In the genomic region with DNA sequence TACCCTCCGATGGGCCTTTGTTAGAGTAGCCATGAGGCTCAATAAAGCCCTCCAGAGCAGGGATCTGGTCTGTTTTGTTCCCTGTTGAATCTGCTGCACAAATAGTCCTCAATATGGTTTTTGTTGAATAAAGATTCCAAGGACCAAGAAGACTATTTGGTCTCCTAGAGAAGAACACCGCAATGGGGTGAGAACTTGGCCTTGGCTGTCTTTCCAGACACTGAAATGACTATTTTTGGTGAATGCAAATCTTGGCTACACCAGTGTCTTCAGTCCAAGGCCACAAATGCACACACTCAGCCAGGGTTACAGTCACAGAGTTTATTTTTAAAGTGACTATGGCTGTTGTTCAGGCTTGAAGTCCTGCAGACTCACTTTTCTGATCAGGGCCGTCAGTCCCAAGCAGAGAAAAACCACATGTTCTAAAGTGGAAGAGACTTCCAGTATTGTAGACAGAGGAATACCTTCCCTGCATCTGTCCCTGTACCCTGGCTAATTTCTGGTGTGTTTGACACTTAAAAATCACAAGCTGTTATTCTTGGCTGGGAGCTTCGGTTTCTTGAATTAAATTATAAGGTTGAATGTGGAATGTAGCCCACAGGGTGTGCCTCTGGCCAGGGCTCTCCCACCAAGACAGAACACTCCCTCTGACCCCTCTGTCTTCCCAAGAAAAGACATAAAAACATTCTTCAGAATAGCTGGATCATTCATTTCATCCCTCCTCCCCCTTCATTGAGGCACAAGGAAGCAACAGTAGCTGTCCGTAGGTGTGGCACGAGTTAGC, we compare ENCODE assay signal across 16 mouse cellular contexts.
DNase-seq lines count a peak whose midpoint lies in the region; ATAC-seq and TF ChIP-seq lines count a peak whose summit lies in the region.
"Had no signal": no experiment of that assay in that cellular context is flagged by ENCODE, and none has a peak within 500 bp of the region (broad histone marks: within the 10 kb centered on the region; RNA-seq: fewer than 3 reads in every experiment).

No protein-coding gene starts in this region.

- no peak for ATAC-seq in heart, embryonic 11.5 days (replicated peaks; ENCODE audit: insufficient number of reproducible peaks, low FRiP score, low TSS enrichment)
- peak; percentile 35; the same call in 1 of the 2 replicates for ATAC-seq in kidney, embryonic 15.5 days (replicated peaks; ENCODE audit: low FRiP score)
- peak; percentile 52 for ATAC-seq in Patski
- ATAC-seq in intestine, embryonic 15.5 days = 0 out of 2 replicates have a peak, but pooled peaks have one; percentile 34
- ATAC-seq in liver, embryonic 11.5 days (replicated peaks; ENCODE audit: low FRiP score) = no peak
- ATAC-seq: forebrain, embryonic 14.5 days; midbrain, embryonic 16.5 days had no signal

- no peaks in the 10 kb centered on the region for H3K36me3 ChIP-seq in heart, embryonic 11.5 days (ENCODE audit: control insufficient read depth, insufficient read depth, low read length)
- H3K36me3 ChIP-seq in kidney, embryonic 15.5 days = no peaks in the 10 kb centered on the region
- H3K36me3 ChIP-seq in intestine, embryonic 15.5 days = no peaks in the 10 kb centered on the region
- H3K36me3 ChIP-seq in liver, embryonic 11.5 days (ENCODE audit: control insufficient read depth, insufficient read depth, low read length) = no peaks in the 10 kb centered on the region
- H3K36me3 ChIP-seq: hindbrain, embryonic 13.5 days had no signal

- H3K4me2 ChIP-seq in heart, embryonic 11.5 days = no peak overlapping the region
- H3K4me2 ChIP-seq in kidney, embryonic 15.5 days = no peak overlapping the region
- no peak overlapping the region for H3K4me2 ChIP-seq in intestine, embryonic 15.5 days (replicated peaks)
- no peak overlapping the region for H3K4me2 ChIP-seq in liver, embryonic 11.5 days
- H3K4me2 ChIP-seq: hindbrain, embryonic 13.5 days; lung, embryonic 14.5 days had no signal

- in situ Hi-C loops in Patski (cut with MboI; ENCODE audit: low pct_unique_long_range_greater_than_20kb) = no loop called here

- no peaks in the 10 kb centered on the region for H3K9me3 ChIP-seq in heart, embryonic 11.5 days (replicated peaks; ENCODE audit: control insufficient read depth, low read length)
- no peaks in the 10 kb centered on the region for H3K9me3 ChIP-seq in kidney, embryonic 15.5 days (replicated peaks)
- H3K9me3 ChIP-seq in intestine, embryonic 15.5 days = no peaks in the 10 kb centered on the region
- no peaks in the 10 kb centered on the region for H3K9me3 ChIP-seq in liver, embryonic 11.5 days (ENCODE audit: control insufficient read depth, low read length)
- H3K9me3 ChIP-seq: hindbrain, embryonic 13.5 days had no signal

- peak; percentile 90 for DNase-seq in heart, adult 11 months
- no peak for DNase-seq in kidney, adult 9 months
- DNase-seq in Patski (ENCODE audit: low read depth, low spot score) = no peak
- DNase-seq in liver, embryonic 11.5 days (ENCODE audit: low spot score) = no peak
- no peak for DNase-seq in right cerebral cortex, postnatal 10 days (ENCODE audit: low spot score in 2 of 2)
- DNase-seq: cerebellum, adult 18-20 months; liver; lung, embryonic 14.5 days; right cerebral cortex, postnatal 25 days had no signal

- peaks cover 9% of the 10 kb centered on the region for H3K4me1 ChIP-seq in heart, embryonic 11.5 days (ENCODE audit: control insufficient read depth, insufficient read depth, low read length)
- peaks cover 19% of the 10 kb centered on the region for H3K4me1 ChIP-seq in kidney, embryonic 15.5 days
- peaks cover 6% of the 10 kb centered on the region for H3K4me1 ChIP-seq in intestine, embryonic 15.5 days (replicated peaks)
- no peaks in the 10 kb centered on the region for H3K4me1 ChIP-seq in liver, embryonic 11.5 days (replicated peaks; ENCODE audit: control insufficient read depth, insufficient read depth, low read length)

- H3K9ac ChIP-seq in heart, embryonic 11.5 days (ENCODE audit: low read depth, low read length) = no peak overlapping the region
- H3K9ac ChIP-seq in kidney, embryonic 15.5 days = no peak overlapping the region
- no peak overlapping the region for H3K9ac ChIP-seq in intestine, embryonic 15.5 days
- no peak overlapping the region for H3K9ac ChIP-seq in liver, embryonic 11.5 days (ENCODE audit: low read depth, low read length)
- H3K9ac ChIP-seq: hindbrain, embryonic 13.5 days; lung, embryonic 14.5 days had no signal

- 78% methylated on average over 6 of the region's 6 CpGs for WGBS in heart, embryonic 11.5 days (ENCODE audit: insufficient replicate concordance)
- 59% methylated on average over 6 of the region's 6 CpGs for WGBS in kidney, embryonic 15.5 days
- 68% methylated on average over 6 of the region's 6 CpGs for WGBS in intestine, embryonic 15.5 days
- WGBS in liver, embryonic 11.5 days = 79% methylated on average over 6 of the region's 6 CpGs

- no peak overlapping the region for H3K4me3 ChIP-seq in heart, embryonic 11.5 days (ENCODE audit: low read depth, low read length)
- no peak overlapping the region for H3K4me3 ChIP-seq in kidney, embryonic 15.5 days (replicated peaks)
- no peak overlapping the region for H3K4me3 ChIP-seq in intestine, embryonic 15.5 days (replicated peaks)
- no peak overlapping the region for H3K4me3 ChIP-seq in liver, embryonic 11.5 days (ENCODE audit: low read depth, low read length)
- H3K4me3 ChIP-seq: heart, adult 2 months; hindbrain, embryonic 13.5 days had no signal

- H3K27ac ChIP-seq in heart, embryonic 11.5 days (ENCODE audit: low read depth, low read length) = no peak overlapping the region
- peak overlapping the region; percentile 23; the same call in 1 of the 2 replicates for H3K27ac ChIP-seq in kidney, embryonic 15.5 days
- H3K27ac ChIP-seq in intestine, embryonic 15.5 days = no peak overlapping the region
- H3K27ac ChIP-seq in liver, embryonic 11.5 days (ENCODE audit: low read depth, low read length) = no peak overlapping the region
- H3K27ac ChIP-seq: heart, adult 2 months; hindbrain, embryonic 13.5 days had no signal

- POLR2A ChIA-PET in Patski (lab: Charles Lee) = no interaction called here

- no peaks in the 10 kb centered on the region for H3K27me3 ChIP-seq in heart, embryonic 11.5 days (ENCODE audit: control insufficient read depth, insufficient read depth, low read length)
- no peaks in the 10 kb centered on the region for H3K27me3 ChIP-seq in kidney, embryonic 15.5 days
- no peaks in the 10 kb centered on the region for H3K27me3 ChIP-seq in Patski
- H3K27me3 ChIP-seq in intestine, embryonic 15.5 days (replicated peaks) = no peaks in the 10 kb centered on the region
- no peaks in the 10 kb centered on the region for H3K27me3 ChIP-seq in liver, embryonic 11.5 days (replicated peaks; ENCODE audit: control insufficient read depth, insufficient read depth, low read length)
- H3K27me3 ChIP-seq: hindbrain, embryonic 13.5 days had no signal

- TF ChIP-seq CTCF in Patski (IDR thresholded peaks at IDR 0.05) = no peak

- CTCF ChIA-PET in Patski (lab: Charles Lee) = interaction anchor here (0.8 to 3.9 kb wide), 3 partner anchors 13 to 92 kb away, joined by 3 to 14 read pairs (median 4); no protein-coding TSS in a partner anchor

Comparison
In these comparisons a context has a peak if more than half of its experiments do, and no peak if none do; other contexts are left out.
1. ATAC-seq: peak in kidney, embryonic 15.5 days (single experiment), Patski (single experiment) and intestine, embryonic 15.5 days (single experiment); none in heart, embryonic 11.5 days (single experiment) and liver, embryonic 11.5 days (single experiment).